Mouse (Mus musculus) heart, postnatal 36 days (tissue): ENCODE data around the gene Fcho2. TPM values are rescaled to one million over a fixed set of nuclear protein-coding genes. Genes with fewer than 3 reads are reported as not detected.
A peak's percentile ranks its signal among the peaks of the same experiment; 100 is the strongest.

Source experiments
- DNase-seq, 2 experiments: peaks; one replicate each; pipeline ENCODE4 v3.0.0; 2021 to 2022
- intact Hi-C: fragments of 180-260 bp; cut with DNase I; formaldehyde crosslinking; loops from one replicate; pipeline ENCODE4 v1.15.1; 2025
- total RNA-seq, 2 experiments: library from RNA; stranded (reverse); gene quantifications; 2 replicates each; pipeline ENCODE4 v1.2.3; 2021

Gene Fcho2
- total RNA-seq, 2 experiments from 2014 or later: 40.8 to 43.3 TPM

- no peak for DNase-seq
- intact Hi-C loops: no loop called here
Observed at GRCm38 (mm10) chr13:98723430-98723829, 91.8 kb downstream of the Fcho2 start.

- intact Hi-C loops: no loop called here
- no peak for DNase-seq
Observed at GRCm38 (mm10) chr13:98722296-98722695, 93.0 kb downstream of the Fcho2 start.

- intact Hi-C loops: no loop called here
- no peak for DNase-seq
Observed at GRCm38 (mm10) chr13:98716176-98716575, 99.1 kb downstream of the Fcho2 start.

- intact Hi-C loops: no loop called here
Observed at GRCm38 (mm10) chr13:98715443-98715990, 99.7 kb downstream of the Fcho2 start.

GRCm38 (mm10) chr13:98710655-98711054 lies 104.6 kb downstream of the Fcho2 start:
- intact Hi-C loops: no loop called here

More at GRCm38 (mm10) chr13:98715443-98715990, 99.7 kb downstream of the Fcho2 start:
- DNase-seq: no peak

GRCm38 (mm10) chr13:98710236-98710635 lies 105.0 kb downstream of the Fcho2 start:
- intact Hi-C loops: no loop called here
- no peak for DNase-seq

More at GRCm38 (mm10) chr13:98710655-98711054, 104.6 kb downstream of the Fcho2 start:
- no peak for DNase-seq

GRCm38 (mm10) chr13:98705501-98705900 lies 109.7 kb downstream of the Fcho2 start:
- no peak for DNase-seq
- intact Hi-C loops: no loop called here

- DNase-seq: no peak
- intact Hi-C loops: no loop called here
Observed at GRCm38 (mm10) chr13:98703786-98704185, 111.5 kb downstream of the Fcho2 start.

- intact Hi-C loops: no loop called here
- DNase-seq: no peak
Observed at GRCm38 (mm10) chr13:98702361-98702760, 112.9 kb downstream of the Fcho2 start.

GRCm38 (mm10) chr13:98701309-98701675 lies 114.0 kb downstream of the Fcho2 start:
- no peak for DNase-seq
- intact Hi-C loops: no loop called here

- intact Hi-C loops: no loop called here
Observed at GRCm38 (mm10) chr13:98700661-98701308, 114.5 kb downstream of the Fcho2 start.

GRCm38 (mm10) chr13:98699982-98700540 lies 115.2 kb downstream of the Fcho2 start:
- no peak for DNase-seq
- intact Hi-C loops: no loop called here

More at GRCm38 (mm10) chr13:98700661-98701308, 114.5 kb downstream of the Fcho2 start:
- DNase-seq: no peak

- no peak for DNase-seq
- intact Hi-C loops: no loop called here
Observed at GRCm38 (mm10) chr13:98699051-98699744, 116.1 kb downstream of the Fcho2 start.

GRCm38 (mm10) chr13:98696716-98697115 lies 118.5 kb downstream of the Fcho2 start:
- no peak for DNase-seq
- intact Hi-C loops: no loop called here

- intact Hi-C loops: no loop called here
- DNase-seq: peak; percentile 28 to 45
Observed at GRCm38 (mm10) chr13:98695546-98695945, 119.7 kb downstream of the Fcho2 start.

- intact Hi-C loops: no loop called here
- peak in 1 of 2 experiments; percentile 31 for DNase-seq
Observed at GRCm38 (mm10) chr13:98694773-98695314, 120.4 kb downstream of the Fcho2 start, which contains the start of gene Tmem171. Gene Tmem171, minus strand, starts transcription at chr13:98694834.

GRCm38 (mm10) chr13:98693316-98693715 lies 121.9 kb downstream of the Fcho2 start:
- DNase-seq: no peak
- intact Hi-C loops: no loop called here

GRCm38 (mm10) chr13:98691956-98692515 lies 123.2 kb downstream of the Fcho2 start:
- intact Hi-C loops: no loop called here

GRCm38 (mm10) chr13:98690886-98691285 lies 124.4 kb downstream of the Fcho2 start:
- DNase-seq: no peak
- intact Hi-C loops: no loop called here

More at GRCm38 (mm10) chr13:98691956-98692515, 123.2 kb downstream of the Fcho2 start:
- no peak for DNase-seq

- intact Hi-C loops: no loop called here
- DNase-seq: peak; percentile 33 to 36
Observed at GRCm38 (mm10) chr13:98689605-98690290, 125.5 kb downstream of the Fcho2 start.
